Mouse (Mus musculus) kidney, adult 2 months (tissue): ENCODE measurements around the gene Slc38a4.

ENCODE experiments used
- CTCF ChIP-seq: fragments of 200-500 bp; conservative IDR thresholded peaks from 2 replicates; pipeline ENCODE4 v1.5.1; 2011; ENCODE audit warnings: low read depth, mild to moderate bottlenecking, control low read depth, low read length, moderate library complexity, mixed read lengths; ENCODE audit not compliant: insufficient read depth, insufficient read length
- POLR2A ChIP-seq: fragments of 200-500 bp; IDR thresholded peaks from one replicate; pipeline ENCODE4 v1.6.1; 2011; ENCODE audit warnings: low read depth, low read length, control low read depth

- TF ChIP-seq POLR2A (no peak), CTCF (no peak)
These were observed 51.8 kb downstream of the Slc38a4 start for GRCm38 (mm10) chr15:97003851-97004524.
